In the genomic region with DNA sequence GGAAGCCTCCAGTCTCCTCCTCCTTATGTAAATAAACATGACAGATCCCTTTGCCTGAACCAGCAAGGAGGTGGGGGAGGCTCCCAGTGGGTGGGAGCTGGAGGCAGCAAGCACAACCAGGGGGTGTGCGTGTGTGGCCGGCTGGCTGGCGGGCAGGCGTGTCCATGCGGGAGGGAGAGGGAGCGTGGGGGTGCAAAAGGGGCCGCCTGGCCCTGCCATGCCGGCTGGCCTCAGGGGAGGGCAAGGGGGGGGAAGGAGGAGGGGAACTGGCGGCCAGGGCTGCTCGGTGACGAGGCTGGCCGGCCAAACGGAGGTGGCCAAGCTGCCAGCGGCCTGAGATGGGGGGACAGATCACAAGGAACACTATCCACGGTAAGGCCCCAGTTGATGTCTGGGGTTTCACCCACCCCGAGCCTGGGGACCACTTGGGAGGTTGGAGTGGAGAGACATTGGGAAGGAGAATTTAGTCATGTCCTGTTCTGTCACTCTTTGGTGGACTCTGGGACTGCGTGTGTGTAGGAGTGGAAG, we compare ENCODE assay signal across 8 mouse cellular contexts. TPM values are rescaled to one million over a fixed set of nuclear protein-coding genes. Genes with fewer than 3 reads are reported as not detected.
DNase-seq lines count a peak whose midpoint lies in the region; ATAC-seq lines count a peak whose summit lies in the region.

No protein-coding gene starts in this region.

- H3K4me2 ChIP-seq in lung, embryonic 16.5 days (ENCODE audit: low read depth, low read length): peak overlapping the region; percentile 65

- peaks cover 16% of the 10 kb centered on the region for H3K4me1 ChIP-seq in lung, embryonic 16.5 days (replicated peaks; ENCODE audit: control insufficient read depth, insufficient read depth, low read length)

- peak overlapping the region; percentile 47 for H3K9ac ChIP-seq in lung, embryonic 16.5 days (ENCODE audit: low read length)

- peak overlapping the region; percentile 33 for H3K27ac ChIP-seq in lung, embryonic 16.5 days (ENCODE audit: low read length)

- 3% methylated on average over 17 of the region's 17 CpGs for WGBS in lung, embryonic 16.5 days

- H3K4me3 ChIP-seq in lung, embryonic 16.5 days (ENCODE audit: low read length): peak overlapping the region; percentile 39

- H3K27me3 ChIP-seq in lung, embryonic 16.5 days (ENCODE audit: control insufficient read depth, insufficient read depth, low read depth, low read length): no peaks in the 10 kb centered on the region

- no peaks in the 10 kb centered on the region for H3K36me3 ChIP-seq in lung, embryonic 16.5 days (ENCODE audit: control insufficient read depth, insufficient read depth, low read length)

- H3K9me3 ChIP-seq in lung, embryonic 16.5 days (ENCODE audit: control insufficient read depth, low read length): no peaks in the 10 kb centered on the region

- peak; percentile 92 for ATAC-seq in lung, embryonic 16.5 days (ENCODE audit: low read depth)
- no peak for ATAC-seq in CD4-positive, CD25-positive, alpha-beta regulatory T cell, adult 4 months

- DNase-seq in Muller cell, postnatal 12 days (ENCODE audit: inconsistent ontology term): peak; percentile 59
- DNase-seq in cerebellum, adult 9-11 months: peak; percentile 91
- DNase-seq in frontal cortex, postnatal 10 days (ENCODE audit: low spot score in 2 of 2): peak; percentile 47 to 65
- peak; percentile 68 for DNase-seq in heart, postnatal 4 days
- DNase-seq in layer of hippocampus, adult 9-11 months: peak; percentile 71
- peak; percentile 72 for DNase-seq in retina, embryonic 14.5 days (ENCODE audit: low spot score)

RNA-seq across cellular contexts. Expression of a gene that starts 50.2 kb away (rescaled TPM):
- total RNA-seq in heart, postnatal 4 days (2021): 1 to 10 TPM in 1 of 2 experiments, under 1 TPM in 1; 0.74 to 1.2 TPM
- 4.0 and 4.3 TPM in 2 replicates for polyA plus RNA-seq in lung, embryonic 16.5 days (2015; fragmentation: Nextera tagmentation; extraction: Ambion mirVana)
- under 1 TPM; 0.20 to 0.47 TPM for polyA plus RNA-seq in CD4-positive, CD25-positive, alpha-beta regulatory T cell, adult 4 months (2017; shearing (Covaris generic))
